Mouse (Mus musculus) E14TG2a.4 (cell line): ENCODE data around the gene Phox2a.

ENCODE experiments used
- CTCF ChIP-seq: conservative IDR thresholded peaks from 2 replicates; pipeline ENCODE4 v1.5.1; 2014; ENCODE audit warnings: low read length
- NANOG ChIP-seq: IDR thresholded peaks from 2 replicates; pipeline ENCODE4 v1.6.1; 2014; ENCODE audit warnings: borderline replicate concordance, low read length, mixed read lengths
- POU5F1 ChIP-seq: IDR thresholded peaks from 2 replicates; pipeline ENCODE4 v1.6.1; 2014; ENCODE audit warnings: low read length, borderline replicate concordance

GRCm38 (mm10) chr7:101853816-101854215 is 35.7 kb downstream of the Phox2a start:
- TF ChIP-seq CTCF (no peak), POU5F1 (no peak), NANOG (no peak)
